Mouse (Mus musculus): Measurements from ENCODE around the gene Cfap58.
A peak's percentile ranks its signal among the peaks of the same experiment; 100 is the strongest.

Gene Cfap58

GRCm38 (mm10) chr19:47980241-47980640, 42.8 kb downstream of the Cfap58 start:
- DNase-seq: no peak

GRCm38 (mm10) chr19:47985606-47986213, 48.2 kb downstream of the Cfap58 start:
- no peak for DNase-seq

- DNase-seq: no peak
Observed at GRCm38 (mm10) chr19:47987986-47988385, 50.5 kb downstream of the Cfap58 start.

- peak; percentile 26 for DNase-seq
Observed at GRCm38 (mm10) chr19:47988456-47988855, 51.0 kb downstream of the Cfap58 start.

GRCm38 (mm10) chr19:47988880-47989574, 51.6 kb downstream of the Cfap58 start:
- no peak for DNase-seq

- no peak for DNase-seq
Observed at GRCm38 (mm10) chr19:47989575-47989891, 52.1 kb downstream of the Cfap58 start.

GRCm38 (mm10) chr19:48001240-48001639, 63.8 kb downstream of the Cfap58 start:
- DNase-seq: no peak

GRCm38 (mm10) chr19:48001774-48002173, 64.3 kb downstream of the Cfap58 start:
- DNase-seq: no peak

- DNase-seq: no peak
Observed at GRCm38 (mm10) chr19:48008771-48009413, 71.4 kb downstream of the Cfap58 start.

GRCm38 (mm10) chr19:48009586-48010331, 72.3 kb downstream of the Cfap58 start:
- no peak for DNase-seq

GRCm38 (mm10) chr19:48020103-48020502, 82.6 kb downstream of the Cfap58 start:
- no peak for DNase-seq

GRCm38 (mm10) chr19:48021435-48021834, 84.0 kb downstream of the Cfap58 start:
- no peak for DNase-seq

- no peak for DNase-seq
Observed at GRCm38 (mm10) chr19:48022763-48023162, 85.3 kb downstream of the Cfap58 start.

GRCm38 (mm10) chr19:48023726-48024125, 86.3 kb downstream of the Cfap58 start:
- DNase-seq: no peak

- DNase-seq: no peak
Observed at GRCm38 (mm10) chr19:48025366-48025765, 87.9 kb downstream of the Cfap58 start.

- no peak for DNase-seq
Observed at GRCm38 (mm10) chr19:48026882-48027281, 89.4 kb downstream of the Cfap58 start.

- no peak for DNase-seq
Observed at GRCm38 (mm10) chr19:48039554-48039953, 102.1 kb downstream of the Cfap58 start.

GRCm38 (mm10) chr19:48047315-48047714, 109.8 kb downstream of the Cfap58 start:
- no peak for DNase-seq

- DNase-seq: no peak
Observed at GRCm38 (mm10) chr19:48049361-48049760, 111.9 kb downstream of the Cfap58 start.

GRCm38 (mm10) chr19:48063289-48063688, 125.8 kb downstream of the Cfap58 start:
- no peak for DNase-seq

- no peak for DNase-seq
Observed at GRCm38 (mm10) chr19:48079718-48080117, 142.2 kb downstream of the Cfap58 start.

- DNase-seq: no peak
Observed at GRCm38 (mm10) chr19:48081456-48081855, 144.0 kb downstream of the Cfap58 start.

Data from right cerebral cortex, postnatal 4 days (tissue).